Mouse (Mus musculus) heart, adult 2 months (tissue): Measurements from ENCODE around the gene Slit3.

ENCODE experiments used
- CTCF ChIP-seq: fragments of 200-600 bp; IDR thresholded peaks from 2 replicates; pipeline ENCODE4 v1.8.1; 2022; ENCODE audit warnings: antibody characterized with exemption, mild to moderate bottlenecking, moderate library complexity
- POLR2A ChIP-seq: fragments of 200-500 bp; IDR thresholded peaks from 2 replicates; pipeline ENCODE4 v1.6.1; 2011; ENCODE audit warnings: mild to moderate bottlenecking, low read depth, low read length, control low read depth; ENCODE audit not compliant: insufficient read depth

GRCm38 (mm10) chr11:35120076-35120475 is 948 bp upstream of the Slit3 start:
- TF ChIP-seq POLR2A (no peak), CTCF (no peak)
